Mouse (Mus musculus) kidney, postnatal 14 days (tissue): ENCODE data around the gene Stxbp1.
"Not testable (repeated sequence)": the region's sequence is repeated elsewhere in the genome, so short reads cannot be mapped to it uniquely, and the experiment has no call there.

ENCODE experiments used
- DNase-seq: peaks from one replicate; pipeline ENCODE4 v3.0.0; 2022; ENCODE audit warnings: mixed read lengths

Stxbp1 gene

GRCm38 (mm10) chr2:32870275-32871100, 23.4 kb upstream of the Stxbp1 start:
- DNase-seq: no peak

- DNase-seq: peak; percentile 54
Observed at GRCm38 (mm10) chr2:32869721-32870274, 22.8 kb upstream of the Stxbp1 start.

- no peak for DNase-seq
Observed at GRCm38 (mm10) chr2:32867354-32867753, 20.3 kb upstream of the Stxbp1 start.

- no peak for DNase-seq
Observed at GRCm38 (mm10) chr2:32864755-32865154, 17.7 kb upstream of the Stxbp1 start.

- DNase-seq: no peak
Observed at GRCm38 (mm10) chr2:32863317-32863716, 16.3 kb upstream of the Stxbp1 start.

- no peak for DNase-seq
Observed at GRCm38 (mm10) chr2:32860799-32861198, 13.8 kb upstream of the Stxbp1 start.

GRCm38 (mm10) chr2:32859622-32860012, 12.6 kb upstream of the Stxbp1 start:
- DNase-seq: no peak

GRCm38 (mm10) chr2:32859010-32859621, 12.1 kb upstream of the Stxbp1 start:
- peak; percentile 67 for DNase-seq

- peak; percentile 87 for DNase-seq
Observed at GRCm38 (mm10) chr2:32857584-32857983, 10.5 kb upstream of the Stxbp1 start.

- no peak for DNase-seq
Observed at GRCm38 (mm10) chr2:32855790-32856465, 8.9 kb upstream of the Stxbp1 start.

- DNase-seq: no peak
Observed at GRCm38 (mm10) chr2:32855046-32855785, 8.2 kb upstream of the Stxbp1 start.

- peak; percentile 92 for DNase-seq
Observed at GRCm38 (mm10) chr2:32854206-32854605, 7.2 kb upstream of the Stxbp1 start.

GRCm38 (mm10) chr2:32853716-32854115, 6.7 kb upstream of the Stxbp1 start:
- not testable (repeated sequence) for DNase-seq

- DNase-seq: peak; percentile 70
Observed at GRCm38 (mm10) chr2:32852156-32852555, 5.1 kb upstream of the Stxbp1 start.

GRCm38 (mm10) chr2:32847468-32847821, 400 bp upstream of the Stxbp1 start:
- DNase-seq: no peak

GRCm38 (mm10) chr2:32846101-32846804, 792 bp downstream of the Stxbp1 start:
- DNase-seq: peak; percentile 66

GRCm38 (mm10) chr2:32845572-32846100, 1.4 kb downstream of the Stxbp1 start:
- DNase-seq: no peak

- DNase-seq: no peak
Observed at GRCm38 (mm10) chr2:32842558-32842957, 4.5 kb downstream of the Stxbp1 start.

- peak; percentile 39 for DNase-seq
Observed at GRCm38 (mm10) chr2:32841099-32841498, 5.9 kb downstream of the Stxbp1 start.

GRCm38 (mm10) chr2:32839261-32839660, 7.8 kb downstream of the Stxbp1 start:
- DNase-seq: no peak

GRCm38 (mm10) chr2:32838147-32838884, 8.7 kb downstream of the Stxbp1 start:
- no peak for DNase-seq
